Mouse (Mus musculus): ENCODE measurements at regions not wholly inside any gene's neighbourhood (a gene's known extent, or its start where the extent isn't known, plus 50 kb on each side); places are given as distances from the start of the nearest gene placed in this dataset.
A peak's percentile ranks its signal among the peaks of the same experiment; 100 is the strongest.

GRCm38 (mm10) chr1:55946786-55947549 lies 541.2 kb downstream of the Plcl1 start:
- no peak for TF ChIP-seq CTCF (IDR thresholded peaks at IDR 0.05)
- DNase-seq (ENCODE audit: extremely low spot score in 1 of 2, low spot score in 2 of 2) = no peak
- H3K27ac ChIP-seq = no peak overlapping the region
- no peak overlapping the region for H3K4me3 ChIP-seq
- intact Hi-C loops (cut with DNase I) = no loop called here

- H3K4me3 ChIP-seq = no peak overlapping the region
- TF ChIP-seq CTCF (IDR thresholded peaks at IDR 0.05) = no peak
- DNase-seq (ENCODE audit: extremely low spot score in 1 of 2, low spot score in 2 of 2) = no peak
- intact Hi-C loops (cut with DNase I) = no loop called here
- H3K27ac ChIP-seq = no peak overlapping the region
Observed at GRCm38 (mm10) chr1:55947618-55948283, 542.0 kb downstream of the Plcl1 start.

GRCm38 (mm10) chr1:55949606-55950005 lies 543.9 kb downstream of the Plcl1 start:
- intact Hi-C loops (cut with DNase I) = no loop called here
- no peak for DNase-seq (ENCODE audit: extremely low spot score in 1 of 2, low spot score in 2 of 2)
- TF ChIP-seq CTCF (IDR thresholded peaks at IDR 0.05) = no peak
- Histone ChIP-seq H3K4me3 (no peak overlapping the region), H3K27ac (no peak overlapping the region)

- no peak overlapping the region for H3K4me3 ChIP-seq
- intact Hi-C loops (cut with DNase I) = loop anchor here (2.0 kb wide), 1 partner anchor 67 kb away; no protein-coding TSS in a partner anchor
- peak overlapping the region; percentile 34 for H3K27ac ChIP-seq
- no peak for TF ChIP-seq CTCF (IDR thresholded peaks at IDR 0.05)
- peak in 1 of 2 experiments; percentile 42 for DNase-seq (ENCODE audit: extremely low spot score in 1 of 2, low spot score in 2 of 2)
Observed at GRCm38 (mm10) chr1:55957804-55958445, 552.2 kb downstream of the Plcl1 start.

GRCm38 (mm10) chr1:55960291-55960690 lies 554.6 kb downstream of the Plcl1 start:
- no peak overlapping the region for H3K4me3 ChIP-seq
- intact Hi-C loops (cut with DNase I) = loop anchor here (2.0 to 5.0 kb wide), 4 partner anchors 287 to 1307 kb away; no protein-coding TSS in a partner anchor
- peak; percentile 98 for TF ChIP-seq CTCF (IDR thresholded peaks at IDR 0.05)
- peak overlapping the region; percentile 37 for H3K27ac ChIP-seq
- DNase-seq (ENCODE audit: extremely low spot score in 1 of 2, low spot score in 2 of 2) = peak; percentile 77 to 89

- DNase-seq (ENCODE audit: extremely low spot score in 1 of 2, low spot score in 2 of 2) = no peak
- TF ChIP-seq CTCF (IDR thresholded peaks at IDR 0.05) = no peak
- Histone ChIP-seq H3K4me3 (no peak overlapping the region), H3K27ac (no peak overlapping the region)
- intact Hi-C loops (cut with DNase I) = loop anchor here (5.0 kb wide), 1 partner anchor 1303 kb away; no protein-coding TSS in a partner anchor
Observed at GRCm38 (mm10) chr1:55963867-55964266, 558.1 kb downstream of the Plcl1 start.

- DNase-seq (ENCODE audit: extremely low spot score in 1 of 2, low spot score in 2 of 2) = no peak
- no peak for TF ChIP-seq CTCF (IDR thresholded peaks at IDR 0.05)
- H3K27ac ChIP-seq = no peak overlapping the region
- intact Hi-C loops (cut with DNase I) = no loop called here
- no peak overlapping the region for H3K4me3 ChIP-seq
Observed at GRCm38 (mm10) chr1:55966273-55966672, 560.6 kb downstream of the Plcl1 start.

- H3K27ac ChIP-seq = no peak overlapping the region
- DNase-seq (ENCODE audit: extremely low spot score in 1 of 2, low spot score in 2 of 2) = no peak
- TF ChIP-seq CTCF (IDR thresholded peaks at IDR 0.05) = no peak
- no peak overlapping the region for H3K4me3 ChIP-seq
- intact Hi-C loops (cut with DNase I) = no loop called here
Observed at GRCm38 (mm10) chr1:55967869-55968268, 562.1 kb downstream of the Plcl1 start.

GRCm38 (mm10) chr1:55977796-55978195 lies 572.1 kb downstream of the Plcl1 start:
- intact Hi-C loops (cut with DNase I) = no loop called here
- no peak for DNase-seq (ENCODE audit: extremely low spot score in 1 of 2, low spot score in 2 of 2)
- no peak for TF ChIP-seq CTCF (IDR thresholded peaks at IDR 0.05)

GRCm38 (mm10) chr1:55983522-55984066 lies 577.9 kb downstream of the Plcl1 start:
- TF ChIP-seq CTCF (IDR thresholded peaks at IDR 0.05) = peak; percentile 27
- intact Hi-C loops (cut with DNase I) = no loop called here
- H3K27ac ChIP-seq = no peak overlapping the region
- H3K4me3 ChIP-seq = no peak overlapping the region
- no peak for DNase-seq (ENCODE audit: extremely low spot score in 1 of 2, low spot score in 2 of 2)

More at GRCm38 (mm10) chr1:55977796-55978195, 572.1 kb downstream of the Plcl1 start:
- Histone ChIP-seq H3K27ac (no peak overlapping the region), H3K4me3 (no peak overlapping the region)

GRCm38 (mm10) chr1:55997074-55997473 lies 591.4 kb downstream of the Plcl1 start:
- intact Hi-C loops (cut with DNase I) = no loop called here
- DNase-seq (ENCODE audit: extremely low spot score in 1 of 2, low spot score in 2 of 2) = no peak
- no peak overlapping the region for H3K27ac ChIP-seq
- no peak for TF ChIP-seq CTCF (IDR thresholded peaks at IDR 0.05)
- H3K4me3 ChIP-seq = no peak overlapping the region
